Mouse (Mus musculus) embryo, embryonic 10 days (tissue): ENCODE results near the gene Kirrel2.
A peak's percentile ranks its signal among the peaks of the same experiment; 100 is the strongest.
"Not testable (repeated sequence)": the region's sequence is repeated elsewhere in the genome, so short reads cannot be mapped to it uniquely, and the experiment has no call there.

Experiments used
- DNase-seq: peaks from one replicate; pipeline ENCODE4 v3.0.0-alpha.2; 2015; ENCODE audit warnings: low spot score

Kirrel2 gene

GRCm38 (mm10) chr7:30457629-30458330 lies at the start of gene Kirrel2, which contains the start of gene Nphs1:
Gene Kirrel2 (minus strand): TSS chr7:30457690.
Gene Nphs1 (plus strand): TSS chr7:30458315.
- peak; percentile 67 for DNase-seq

- not testable (repeated sequence) for DNase-seq
Observed at GRCm38 (mm10) chr7:30501159-30501558, 43.7 kb upstream of the Kirrel2 start.

GRCm38 (mm10) chr7:30495506-30496042 lies 38.1 kb upstream of the Kirrel2 start:
- not testable (repeated sequence) for DNase-seq

GRCm38 (mm10) chr7:30493401-30493931 lies 36.0 kb upstream of the Kirrel2 start, which contains the start of gene Prodh2:
Gene Prodh2 (plus strand): TSS chr7:30493622.
- no peak for DNase-seq

GRCm38 (mm10) chr7:30492765-30493164 lies 35.3 kb upstream of the Kirrel2 start:
- peak; percentile 87 for DNase-seq

- DNase-seq, result no peak
Observed at GRCm38 (mm10) chr7:30490957-30491307, 33.4 kb upstream of the Kirrel2 start.

GRCm38 (mm10) chr7:30490251-30490956 lies 32.9 kb upstream of the Kirrel2 start:
- peak; percentile 58 for DNase-seq

- peak; percentile 81 for DNase-seq
Observed at GRCm38 (mm10) chr7:30484250-30484649, 26.8 kb upstream of the Kirrel2 start.

GRCm38 (mm10) chr7:30477415-30478381 lies 20.2 kb upstream of the Kirrel2 start:
- DNase-seq, result peak; percentile 32

- DNase-seq, result not testable (repeated sequence)
Observed at GRCm38 (mm10) chr7:30476136-30476535, 18.6 kb upstream of the Kirrel2 start.

GRCm38 (mm10) chr7:30474999-30475398 lies 17.5 kb upstream of the Kirrel2 start:
- no peak for DNase-seq

GRCm38 (mm10) chr7:30472411-30472810 lies 14.9 kb upstream of the Kirrel2 start:
- peak; percentile 56 for DNase-seq

- no peak for DNase-seq
Observed at GRCm38 (mm10) chr7:30464816-30465300, 7.4 kb upstream of the Kirrel2 start.

- DNase-seq, result no peak
Observed at GRCm38 (mm10) chr7:30463996-30464395, 6.5 kb upstream of the Kirrel2 start.

GRCm38 (mm10) chr7:30463568-30463967 lies 6.1 kb upstream of the Kirrel2 start:
- DNase-seq, result no peak

- DNase-seq, result no peak
Observed at GRCm38 (mm10) chr7:30459484-30459883, 2.0 kb upstream of the Kirrel2 start.

- peak; percentile 41 for DNase-seq
Observed at GRCm38 (mm10) chr7:30456911-30457628, 420 bp downstream of the Kirrel2 start.

- no peak for DNase-seq
Observed at GRCm38 (mm10) chr7:30456487-30456886, 1.0 kb downstream of the Kirrel2 start.

- no peak for DNase-seq
Observed at GRCm38 (mm10) chr7:30454259-30454658, 3.2 kb downstream of the Kirrel2 start.

- no peak for DNase-seq
Observed at GRCm38 (mm10) chr7:30453766-30454165, 3.7 kb downstream of the Kirrel2 start.

GRCm38 (mm10) chr7:30453327-30453726 lies 4.2 kb downstream of the Kirrel2 start:
- no peak for DNase-seq
